Mouse (Mus musculus): Measurements from ENCODE around the gene Vmn1r201. TPM values are rescaled to one million over a fixed set of nuclear protein-coding genes. Genes with fewer than 3 reads are reported as not detected.

Vmn1r201 gene
- not detected in 2 replicates for polyA plus RNA-seq (2012; rRNA removed; ENCODE audit: low replicate concordance)

GRCm38 (mm10) chr13:22471623-22472022, at the start of gene Vmn1r201:
TSS of gene Vmn1r201 (plus strand) at chr13:22471923.

GRCm38 (mm10) chr13:22505281-22505680, 33.6 kb downstream of the Vmn1r201 start, which contains the start of gene Vmn1r202:
TSS of gene Vmn1r202 (minus strand) at chr13:22505381.

DNA sequence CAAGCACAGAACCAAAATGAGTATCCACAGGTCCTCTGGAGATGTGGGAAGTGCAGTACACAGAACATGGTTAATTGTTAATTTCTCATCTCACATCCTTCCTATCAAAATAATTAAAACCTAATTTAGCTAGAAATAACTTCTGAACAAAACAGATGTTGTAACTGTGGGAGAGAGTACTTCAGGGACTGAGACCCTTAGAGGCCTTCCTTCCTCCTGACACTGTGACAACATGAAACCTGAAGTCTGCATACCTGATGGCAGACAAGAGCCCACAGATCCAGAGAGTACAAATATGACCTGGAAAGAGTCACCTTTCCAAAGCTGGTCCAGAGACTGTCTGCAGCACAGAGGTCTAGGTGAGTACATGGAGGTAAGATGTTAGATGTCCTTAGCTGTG, 46.1 kb downstream of the Vmn1r201 start, which contains the start of gene Vmn1r203:
Gene Vmn1r203 (plus strand): TSS at position 301 of the 400 bp plus-strand sequence.

Other genes starting within 250 kb of the Vmn1r201 start
- not detected in 2 replicates for gene Vmn1r193, start 248.8 kb upstream of the Vmn1r201 start, polyA plus RNA-seq (2012; rRNA removed; ENCODE audit: low replicate concordance)
- not detected in 2 replicates for gene Vmn1r194, start 227.7 kb upstream of the Vmn1r201 start, polyA plus RNA-seq (2012; rRNA removed; ENCODE audit: low replicate concordance)
- not detected in 2 replicates for gene Vmn1r195, start 201.4 kb upstream of the Vmn1r201 start, polyA plus RNA-seq (2012; rRNA removed; ENCODE audit: low replicate concordance)
- gene Vmn1r196, start 182.0 kb upstream of the Vmn1r201 start, polyA plus RNA-seq (2012; rRNA removed; ENCODE audit: low replicate concordance) = not detected in 2 replicates
- gene Vmn1r197, start 147.3 kb upstream of the Vmn1r201 start, polyA plus RNA-seq (2012; rRNA removed; ENCODE audit: low replicate concordance) = not detected in 2 replicates
- not detected in 2 replicates for gene Vmn1r198, start 121.6 kb upstream of the Vmn1r201 start, polyA plus RNA-seq (2012; rRNA removed; ENCODE audit: low replicate concordance)
- not detected in 2 replicates for gene Vmn1r199, start 92.1 kb upstream of the Vmn1r201 start, polyA plus RNA-seq (2012; rRNA removed; ENCODE audit: low replicate concordance)
- not detected in 2 replicates for gene Vmn1r200, start 81.5 kb upstream of the Vmn1r201 start, polyA plus RNA-seq (2012; rRNA removed; ENCODE audit: low replicate concordance)
- not detected in 2 replicates for gene Vmn1r202, start 33.5 kb downstream of the Vmn1r201 start, polyA plus RNA-seq (2012; rRNA removed; ENCODE audit: low replicate concordance)
- gene Vmn1r203, start 46.2 kb downstream of the Vmn1r201 start, polyA plus RNA-seq (2012; rRNA removed; ENCODE audit: low replicate concordance) = not detected in 2 replicates
- gene Vmn1r204, start 81.3 kb downstream of the Vmn1r201 start, polyA plus RNA-seq (2012; rRNA removed; ENCODE audit: low replicate concordance) = not detected in 2 replicates
- gene Vmn1r205, start 121.1 kb downstream of the Vmn1r201 start, polyA plus RNA-seq (2012; rRNA removed; ENCODE audit: low replicate concordance) = not detected in 2 replicates
- gene Vmn1r206, start 152.3 kb downstream of the Vmn1r201 start, polyA plus RNA-seq (2012; rRNA removed; ENCODE audit: low replicate concordance) = not detected in 2 replicates